Mouse (Mus musculus): Measurements from ENCODE around the gene Msantd3. TPM values are rescaled to one million over a fixed set of nuclear protein-coding genes. Genes with fewer than 3 reads are reported as not detected.

Msantd3 gene
- total RNA-seq, 2 experiments from 2014 or later = 14.6 to 16.3 TPM

DNA sequence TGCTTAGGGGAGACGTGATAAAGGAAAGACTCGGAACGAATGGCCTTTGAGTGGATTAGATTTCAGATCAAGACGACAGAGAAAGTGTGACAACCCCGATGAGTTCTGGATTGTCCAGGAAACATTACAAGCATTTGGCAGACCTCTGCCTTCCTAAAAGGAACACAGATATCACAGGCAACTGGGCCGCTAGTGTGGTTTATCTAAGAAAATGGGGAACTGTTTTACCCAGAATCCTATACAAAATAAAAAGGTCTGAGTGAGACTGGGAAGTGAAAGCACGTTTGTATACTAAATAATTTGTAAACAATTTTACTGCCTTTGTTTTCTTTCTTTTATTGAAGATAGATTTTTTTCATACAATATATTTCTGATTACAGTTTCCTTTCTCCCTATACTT, 51.1 kb downstream of the Msantd3 start:
- intact Hi-C loops (cut with DNase I) = no loop called here
- DNase-seq = no peak

DNA sequence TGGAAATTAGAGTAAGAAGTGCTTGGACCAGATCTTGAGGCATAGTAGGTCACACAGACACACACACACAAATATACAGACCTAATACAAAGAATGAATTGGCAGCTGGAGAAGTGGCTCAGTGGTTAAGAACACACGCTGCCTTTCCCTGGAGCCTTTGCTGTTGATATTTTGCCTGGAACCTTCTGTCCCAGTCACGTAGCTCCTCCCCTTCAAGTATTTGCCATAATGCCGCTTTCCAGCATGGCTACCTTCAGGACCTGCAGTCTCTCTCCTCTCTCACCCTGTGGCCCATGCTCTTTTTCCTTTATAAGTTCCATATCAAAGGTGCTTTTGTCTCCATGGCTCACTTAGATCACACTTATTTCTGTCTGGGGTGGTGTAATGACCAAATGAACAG, 51.7 kb downstream of the Msantd3 start:
- intact Hi-C loops (cut with DNase I) = no loop called here

DNA sequence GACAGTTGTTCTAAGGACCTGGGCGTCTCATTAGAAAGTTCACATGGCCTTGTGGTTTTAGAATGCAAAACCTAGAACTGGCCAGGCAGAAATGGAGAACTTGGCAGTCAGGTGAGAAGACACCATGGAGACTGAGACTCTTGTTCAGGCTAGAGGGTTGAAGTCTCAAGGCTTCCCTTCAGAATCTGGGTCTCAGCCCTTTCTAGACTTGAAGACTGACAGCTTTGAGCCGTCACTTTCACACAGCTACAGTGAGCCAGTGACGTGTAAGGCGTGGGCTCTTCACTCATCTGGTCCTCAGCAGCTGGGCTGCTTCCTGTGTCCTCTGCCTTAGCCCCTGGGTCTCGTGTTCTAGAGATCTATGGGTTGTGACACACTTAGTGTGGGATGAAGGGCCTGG, 52.6 kb downstream of the Msantd3 start:
- intact Hi-C loops (cut with DNase I) = no loop called here
- DNase-seq = no peak

More for the DNA sequence above, 51.7 kb downstream of the Msantd3 start:
- no peak for DNase-seq

DNA sequence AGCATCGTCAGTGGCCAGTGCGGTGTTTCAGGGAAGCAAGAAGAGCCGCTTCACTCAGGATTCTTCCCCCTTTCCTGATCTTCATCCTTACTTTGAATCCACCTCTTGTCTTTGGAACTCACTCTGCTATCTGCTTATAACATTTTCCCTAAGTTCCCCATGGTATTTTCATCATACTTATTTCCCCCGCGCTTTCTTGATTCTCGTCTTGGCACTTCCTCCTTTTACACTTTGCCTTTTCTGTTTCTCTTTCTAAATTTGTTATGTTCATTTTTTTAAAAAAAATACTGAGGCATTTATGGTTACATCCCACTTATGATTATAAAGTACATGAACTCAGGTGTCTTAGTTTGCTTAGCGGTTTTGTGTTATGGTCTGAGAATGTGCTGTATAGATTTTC, 53.1 kb downstream of the Msantd3 start:
- no peak for DNase-seq
- intact Hi-C loops (cut with DNase I) = no loop called here

GRCm38 (mm10) chr4:48596111-48596510, 56.4 kb downstream of the Msantd3 start:
- intact Hi-C loops (cut with DNase I) = no loop called here
- no peak for DNase-seq

DNA sequence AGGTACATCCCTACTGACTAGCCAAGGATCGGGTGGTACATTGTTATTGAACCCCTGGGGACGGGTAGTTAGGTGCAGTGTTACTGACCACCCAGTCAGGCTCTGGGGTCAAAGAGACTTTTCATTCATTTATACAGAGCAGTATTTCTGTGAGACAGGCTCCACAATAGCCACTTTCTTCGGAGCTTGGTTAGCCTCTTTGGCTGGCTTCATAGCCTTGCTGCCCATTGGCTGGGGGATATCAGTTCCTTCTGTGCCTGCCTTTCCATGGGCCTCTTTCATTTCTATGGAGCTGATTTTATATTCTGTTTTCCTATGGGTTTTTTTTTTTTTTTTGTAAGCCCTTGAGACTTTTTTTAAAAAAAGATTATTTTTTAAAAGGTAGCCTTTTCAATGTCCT, 65.9 kb downstream of the Msantd3 start:
- intact Hi-C loops (cut with DNase I) = no loop called here
- no peak for DNase-seq

DNA sequence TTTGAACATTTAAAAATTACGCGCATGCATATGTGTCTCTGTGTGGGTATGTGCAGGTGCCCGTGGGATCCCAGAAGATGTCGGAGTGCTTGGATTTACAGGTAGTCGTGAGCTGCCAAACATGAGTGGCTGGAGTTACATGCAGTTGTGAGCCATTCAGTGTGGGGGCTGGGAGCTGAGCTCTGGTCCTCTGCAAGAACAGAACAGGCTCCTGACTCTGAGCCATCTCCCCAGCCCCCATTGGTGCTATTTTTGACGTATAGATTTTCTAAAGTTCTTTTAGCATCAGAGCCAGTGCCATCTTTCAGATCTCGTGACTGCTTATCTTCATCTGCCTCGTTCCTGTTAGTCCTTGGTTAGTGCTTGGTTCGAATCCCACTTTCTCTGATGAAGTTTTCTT, 69.8 kb downstream of the Msantd3 start:
- DNase-seq = no peak
- intact Hi-C loops (cut with DNase I) = no loop called here

GRCm38 (mm10) chr4:48610251-48610650, 70.5 kb downstream of the Msantd3 start:
- intact Hi-C loops (cut with DNase I) = no loop called here
- DNase-seq = no peak

Other genes starting within 250 kb of the Msantd3 start
- gene Tex10, start 66.5 kb upstream of the Msantd3 start, total RNA-seq (2021) = 10 to 100 TPM in 1 of 2 experiments, 1 to 10 TPM in 1; 9.1 to 12.8 TPM
- 1 to 10 TPM in 1 of 2 experiments, under 1 TPM in 1; 0.57 to 1.2 TPM for gene Tmeff1, start 45.2 kb downstream of the Msantd3 start, total RNA-seq (2021)
- 100 to 1,000 TPM in 1 of 2 experiments, 10 to 100 TPM in 1; 96.1 to 134 TPM for gene Cavin4, start 123.6 kb downstream of the Msantd3 start, total RNA-seq (2021)

Data from gastrocnemius, postnatal 36 days (tissue).